Mouse (Mus musculus) midbrain, embryonic 15.5 days (tissue): ENCODE measurements around the gene Asb4. TPM values are rescaled to one million over a fixed set of nuclear protein-coding genes. Genes with fewer than 3 reads are reported as not detected.

Experiments
- ATAC-seq: fragments of 200-750 bp; cut with Nextera tagmentation; replicated peaks from 2 replicates; pipeline ENCODE4 v1.8.0; 2017; ENCODE audit warnings: moderate TSS enrichment
- H3K27ac ChIP-seq: fragments of 300-500 bp; sonication (generic); 2 replicates; pipeline ENCODE4 v1.5.1; 2015; ENCODE audit warnings: mild to moderate bottlenecking, inconsistent platforms
- H3K27me3 ChIP-seq: fragments of 300-500 bp; sonication (generic); replicated peaks from 2 replicates; pipeline ENCODE4 v1.6.1; 2015; ENCODE audit warnings: inconsistent platforms
- H3K36me3 ChIP-seq: fragments of 300-500 bp; sonication (generic); replicated peaks from 2 replicates; pipeline ENCODE4 v1.6.1; 2015; ENCODE audit warnings: inconsistent platforms
- H3K4me1 ChIP-seq: fragments of 300-500 bp; sonication (generic); 2 replicates; pipeline ENCODE4 v1.6.1; 2015; ENCODE audit warnings: inconsistent platforms
- H3K4me2 ChIP-seq: fragments of 300-500 bp; sonication (generic); 2 replicates; pipeline ENCODE4 v1.6.1; 2015; ENCODE audit warnings: inconsistent platforms, mild to moderate bottlenecking, moderate library complexity
- H3K4me3 ChIP-seq: fragments of 300-500 bp; sonication (generic); 2 replicates; pipeline ENCODE4 v1.5.1; 2015; ENCODE audit warnings: mild to moderate bottlenecking, inconsistent platforms
- H3K9ac ChIP-seq: fragments of 300-500 bp; sonication (generic); 2 replicates; pipeline ENCODE4 v1.6.1; 2015; ENCODE audit warnings: mild to moderate bottlenecking, inconsistent platforms
- H3K9me3 ChIP-seq: fragments of 300-500 bp; sonication (generic); 2 replicates; pipeline ENCODE4 v1.6.1; 2016; ENCODE audit warnings: inconsistent platforms
- WGBS: fragments of 180-500 bp; shearing (Covaris S2); methylation state at CpG from one replicate; pipeline ENCODE4 v1.1.7; 2015; ENCODE audit warnings: mixed read lengths; 5-methylcytosine and 5-hydroxymethylcytosine counted together
- polyA plus RNA-seq: library from polyadenylated mRNA; unstranded; fragments of >200 nt; fragmentation: Nextera tagmentation; extraction: Ambion mirVana; gene quantifications from 2 replicates; pipeline ENCODE4 v1.2.1, GENCODE M21; 2015

Asb4 gene
- polyA plus RNA-seq, 1 experiment from 2014 or later = 17.5 TPM

- 5% methylated on average over 3 of the region's 3 CpGs for WGBS
Observed at GRCm38 (mm10) chr6:5401394-5401793, 18.2 kb downstream of the Asb4 start.

GRCm38 (mm10) chr6:5403095-5403815, 20.1 kb downstream of the Asb4 start:
- Histone ChIP-seq H3K9ac (peak overlapping the region; percentile 30), H3K9me3 (no peaks in the 10 kb centered on the region), H3K27ac (peak overlapping the region; percentile 75), H3K36me3 (no peaks in the 10 kb centered on the region), H3K27me3 (no peaks in the 10 kb centered on the region), H3K4me1 (peaks cover 24% of the 10 kb centered on the region), H3K4me3 (peak overlapping the region; percentile 29), H3K4me2 (peak overlapping the region; percentile 50)
- WGBS = 6% methylated on average over 18 of the region's 18 CpGs
- peak; percentile 72 for ATAC-seq

More at GRCm38 (mm10) chr6:5401394-5401793, 18.2 kb downstream of the Asb4 start:
- H3K27ac ChIP-seq = no peak overlapping the region
- no peak overlapping the region for H3K4me2 ChIP-seq
- H3K4me1 ChIP-seq = peaks cover 19% of the 10 kb centered on the region
- no peak overlapping the region for H3K9ac ChIP-seq
- no peaks in the 10 kb centered on the region for H3K36me3 ChIP-seq
- H3K4me3 ChIP-seq = no peak overlapping the region
- peak; percentile 87 for ATAC-seq
- no peaks in the 10 kb centered on the region for H3K27me3 ChIP-seq
- H3K9me3 ChIP-seq = no peaks in the 10 kb centered on the region

- Histone ChIP-seq H3K27ac (peak overlapping the region; percentile 75), H3K36me3 (no peaks in the 10 kb centered on the region), H3K4me3 (no peak overlapping the region), H3K4me1 (peaks cover 31% of the 10 kb centered on the region), H3K9me3 (no peaks in the 10 kb centered on the region), H3K9ac (no peak overlapping the region), H3K4me2 (peak overlapping the region; percentile 50), H3K27me3 (no peaks in the 10 kb centered on the region)
- WGBS = 43% methylated on average over 6 of the region's 6 CpGs
- no peak for ATAC-seq
Observed at GRCm38 (mm10) chr6:5404016-5404415, 20.8 kb downstream of the Asb4 start.

- Histone ChIP-seq H3K9ac (no peak overlapping the region), H3K36me3 (no peaks in the 10 kb centered on the region), H3K27me3 (no peaks in the 10 kb centered on the region), H3K4me3 (no peak overlapping the region), H3K27ac (peak overlapping the region; percentile 35), H3K4me2 (0 out of 2 replicates have a peak overlapping the region, but pooled peaks have one; percentile 0), H3K4me1 (peaks cover 38% of the 10 kb centered on the region), H3K9me3 (no peaks in the 10 kb centered on the region)
- ATAC-seq = peak; percentile 97
- WGBS = 11% methylated on average over 8 of the region's 8 CpGs
Observed at GRCm38 (mm10) chr6:5408451-5409177, 25.4 kb downstream of the Asb4 start.

GRCm38 (mm10) chr6:5409676-5410075, 26.5 kb downstream of the Asb4 start:
- Histone ChIP-seq H3K9ac (no peak overlapping the region), H3K4me2 (no peak overlapping the region), H3K4me1 (peaks cover 32% of the 10 kb centered on the region), H3K4me3 (no peak overlapping the region), H3K27me3 (no peaks in the 10 kb centered on the region), H3K9me3 (no peaks in the 10 kb centered on the region), H3K27ac (no peak overlapping the region), H3K36me3 (no peaks in the 10 kb centered on the region)
- 52% methylated on average over 4 of the region's 4 CpGs for WGBS
- ATAC-seq = no peak

GRCm38 (mm10) chr6:5410697-5411391, 27.7 kb downstream of the Asb4 start:
- WGBS = 52% methylated on average over 6 of the region's 6 CpGs
- no peak overlapping the region for H3K4me3 ChIP-seq
- no peak overlapping the region for H3K4me2 ChIP-seq
- no peak overlapping the region for H3K27ac ChIP-seq
- no peaks in the 10 kb centered on the region for H3K36me3 ChIP-seq
- ATAC-seq = no peak
- peaks cover 28% of the 10 kb centered on the region for H3K4me1 ChIP-seq
- no peaks in the 10 kb centered on the region for H3K27me3 ChIP-seq
- no peak overlapping the region for H3K9ac ChIP-seq
- H3K9me3 ChIP-seq = no peaks in the 10 kb centered on the region

- Histone ChIP-seq H3K27me3 (no peaks in the 10 kb centered on the region), H3K27ac (no peak overlapping the region), H3K4me2 (no peak overlapping the region; the same call in 1 of the 2 replicates), H3K4me3 (no peak overlapping the region), H3K9me3 (no peaks in the 10 kb centered on the region), H3K36me3 (no peaks in the 10 kb centered on the region), H3K4me1 (peaks cover 23% of the 10 kb centered on the region), H3K9ac (no peak overlapping the region)
- ATAC-seq = no peak
- 44% methylated on average over 8 of the region's 8 CpGs for WGBS
Observed at GRCm38 (mm10) chr6:5413282-5413681, 30.1 kb downstream of the Asb4 start.

DNA sequence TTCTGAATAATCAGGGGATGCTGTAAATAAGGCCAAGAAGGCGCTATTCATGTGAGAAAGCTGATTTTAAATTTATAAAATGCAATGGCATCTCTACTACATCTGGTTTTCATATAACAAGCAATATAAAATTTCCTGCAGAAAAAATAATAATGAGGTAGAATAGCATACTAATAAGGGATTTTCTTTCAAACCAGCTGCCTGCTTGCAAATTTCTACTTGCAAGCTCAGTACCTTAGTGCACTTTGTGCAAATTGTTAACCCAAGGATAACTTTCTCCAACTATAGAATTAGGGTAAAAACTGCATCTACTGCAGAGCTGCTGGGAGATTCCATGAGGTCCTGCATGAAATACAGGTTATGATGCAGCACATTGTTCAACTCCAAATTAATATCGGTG, 38.3 kb downstream of the Asb4 start:
- H3K36me3 ChIP-seq = no peaks in the 10 kb centered on the region
- ATAC-seq = no peak
- no peaks in the 10 kb centered on the region for H3K4me1 ChIP-seq
- 88% methylated on average over 2 of the region's 2 CpGs for WGBS
- H3K27ac ChIP-seq = no peak overlapping the region
- no peaks in the 10 kb centered on the region for H3K9me3 ChIP-seq
- no peaks in the 10 kb centered on the region for H3K27me3 ChIP-seq
- no peak overlapping the region for H3K9ac ChIP-seq
- H3K4me3 ChIP-seq = no peak overlapping the region
- no peak overlapping the region for H3K4me2 ChIP-seq

DNA sequence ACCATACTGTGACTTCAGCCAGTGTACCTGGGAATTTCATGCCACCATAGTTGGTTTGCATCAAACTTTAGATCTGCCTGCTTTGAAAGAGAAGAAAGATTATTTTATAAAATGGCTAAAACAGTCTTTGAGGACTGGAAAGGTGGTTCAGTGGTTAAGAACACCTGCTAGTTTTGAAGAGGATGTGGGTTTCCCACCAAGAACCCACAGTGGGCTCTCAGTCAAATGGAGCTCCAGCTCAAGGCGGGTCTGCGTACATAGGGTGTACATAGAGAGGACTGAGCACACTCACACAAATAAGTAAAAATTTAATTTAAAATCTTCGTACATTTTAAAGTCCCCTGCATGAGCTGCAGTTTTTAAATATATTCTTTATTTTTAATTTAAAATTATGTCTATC, 39.2 kb downstream of the Asb4 start:
- Histone ChIP-seq H3K27me3 (no peaks in the 10 kb centered on the region), H3K4me3 (no peak overlapping the region), H3K9ac (no peak overlapping the region), H3K27ac (no peak overlapping the region), H3K4me2 (no peak overlapping the region), H3K9me3 (no peaks in the 10 kb centered on the region), H3K4me1 (no peaks in the 10 kb centered on the region), H3K36me3 (no peaks in the 10 kb centered on the region)
- no peak for ATAC-seq
- WGBS = 92% methylated on average over 3 of the region's 3 CpGs

DNA sequence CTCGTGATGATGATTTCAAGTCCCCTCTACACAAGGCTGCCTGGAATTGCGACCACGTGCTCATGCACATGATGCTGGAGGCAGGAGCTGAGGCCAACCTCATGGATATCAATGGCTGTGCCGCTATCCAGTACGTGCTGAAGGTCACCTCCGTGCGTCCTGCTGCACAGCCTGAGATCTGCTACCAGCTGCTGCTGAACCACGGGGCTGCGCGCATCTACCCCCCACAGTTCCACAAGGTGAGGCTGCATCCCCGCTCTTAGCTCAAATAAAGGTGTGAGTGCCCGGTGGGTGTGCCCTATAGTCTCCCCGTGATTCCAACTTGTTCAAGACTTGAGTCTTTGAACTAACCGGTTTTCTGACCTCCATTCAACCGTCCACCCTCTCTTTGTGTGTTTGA, 40.4 kb downstream of the Asb4 start:
- Histone ChIP-seq H3K9ac (no peak overlapping the region), H3K9me3 (no peaks in the 10 kb centered on the region), H3K4me2 (no peak overlapping the region), H3K4me3 (no peak overlapping the region), H3K4me1 (no peaks in the 10 kb centered on the region), H3K27me3 (no peaks in the 10 kb centered on the region), H3K27ac (no peak overlapping the region), H3K36me3 (no peaks in the 10 kb centered on the region)
- no peak for ATAC-seq
- WGBS = 88% methylated on average over 15 of the region's 15 CpGs

DNA sequence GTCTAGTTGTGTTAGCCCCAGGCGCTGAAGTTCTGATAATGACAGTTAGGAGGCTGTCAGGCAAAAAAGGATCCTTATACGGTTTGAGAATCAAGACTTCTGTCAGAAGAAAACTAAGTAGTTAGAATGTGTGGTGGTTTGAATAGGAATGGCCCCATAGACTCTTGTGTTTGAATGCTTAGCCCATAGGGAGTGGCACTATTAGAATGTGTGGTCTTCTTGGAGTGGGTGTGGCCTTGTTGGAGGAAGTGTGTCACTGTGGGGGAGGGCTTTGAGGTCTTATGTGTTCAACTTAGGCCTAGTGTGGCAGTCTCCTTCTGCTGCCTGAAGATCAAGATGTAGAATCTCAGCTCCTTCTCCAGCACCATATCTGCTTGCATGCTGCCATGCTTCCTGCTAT, 43.8 kb downstream of the Asb4 start:
- 90% methylated on average over 2 of the region's 2 CpGs for WGBS
- H3K4me3 ChIP-seq = no peak overlapping the region
- H3K9ac ChIP-seq = no peak overlapping the region
- no peak overlapping the region for H3K4me2 ChIP-seq
- H3K27me3 ChIP-seq = no peaks in the 10 kb centered on the region
- no peaks in the 10 kb centered on the region for H3K9me3 ChIP-seq
- H3K36me3 ChIP-seq = no peaks in the 10 kb centered on the region
- H3K27ac ChIP-seq = no peak overlapping the region
- ATAC-seq = no peak
- no peaks in the 10 kb centered on the region for H3K4me1 ChIP-seq

DNA sequence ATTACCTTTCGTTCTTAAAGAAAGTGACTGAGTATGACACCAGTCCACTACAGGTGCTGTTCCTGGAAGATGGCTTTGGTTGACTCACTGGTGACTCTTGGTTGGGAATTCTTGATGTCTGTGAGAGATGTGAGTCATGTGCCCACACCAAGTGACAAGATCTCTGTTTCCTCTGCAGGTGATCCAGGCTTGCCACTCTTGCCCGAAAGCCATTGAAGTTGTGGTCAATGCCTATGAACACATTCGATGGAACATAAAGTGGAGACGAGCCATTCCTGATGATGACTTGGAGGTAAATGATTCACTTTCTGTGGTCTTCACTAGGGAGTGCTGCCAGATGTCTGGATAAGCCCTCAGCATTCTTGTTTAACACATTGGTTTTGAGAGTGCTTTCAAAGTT, 46.4 kb downstream of the Asb4 start:
- no peaks in the 10 kb centered on the region for H3K36me3 ChIP-seq
- H3K27ac ChIP-seq = no peak overlapping the region
- WGBS = 94% methylated on average over 4 of the region's 4 CpGs
- no peak overlapping the region for H3K9ac ChIP-seq
- no peak for ATAC-seq
- H3K4me2 ChIP-seq = no peak overlapping the region
- no peaks in the 10 kb centered on the region for H3K9me3 ChIP-seq
- H3K4me1 ChIP-seq = no peaks in the 10 kb centered on the region
- H3K27me3 ChIP-seq = no peaks in the 10 kb centered on the region
- H3K4me3 ChIP-seq = no peak overlapping the region
